Mouse (Mus musculus): ENCODE data around the gene Acot11.

- TF ChIP-seq CTCF (IDR thresholded peaks at IDR 0.05; ENCODE audit: insufficient read depth, low read depth, low read length) (no peak), POLR2A (IDR thresholded peaks at IDR 0.05; ENCODE audit: insufficient read depth, low read depth, low read length) (no peak)
These were observed 37.1 kb upstream of the Acot11 start for GRCm38 (mm10) chr4:106841856-106842255.
